Mouse (Mus musculus): Measurements from ENCODE around the gene Fam213b.
A peak's percentile ranks its signal among the peaks of the same experiment; 100 is the strongest.

GRCm38 (mm10) chr4:154855721-154856479, 43.0 kb downstream of the Fam213b start:
- peak; percentile 63 for TF ChIP-seq CTCF (IDR thresholded peaks at IDR 0.05; ENCODE audit: low read depth)
- no peak for TF ChIP-seq EP300 (IDR thresholded peaks at IDR 0.05; ENCODE audit: low read depth)

Data from liver, embryonic 14.5 days (tissue).